Mouse (Mus musculus) heart, postnatal 10 days (tissue): ENCODE measurements around the gene Rpl21. TPM values are rescaled to one million over a fixed set of nuclear protein-coding genes. Genes with fewer than 3 reads are reported as not detected.
A peak's percentile ranks its signal among the peaks of the same experiment; 100 is the strongest.
"Not testable (repeated sequence)": the region's sequence is repeated elsewhere in the genome, so short reads cannot be mapped to it uniquely, and the experiment has no call there.

Source experiments
- DNase-seq, 2 experiments: peaks; one replicate each; pipeline ENCODE4 v3.0.0; 2021
- intact Hi-C: fragments of 180-260 bp; cut with DNase I; formaldehyde crosslinking; loops from one replicate; pipeline ENCODE4 v1.15.1; 2025
- total RNA-seq, 2 experiments: library from RNA; stranded (reverse); gene quantifications; 2 replicates each; pipeline ENCODE4 v1.2.3; 2021

Rpl21 gene
- total RNA-seq, 2 experiments from 2014 or later = 157 to 159 TPM

- DNase-seq = no peak
Measured at GRCm38 (mm10) chr5:146860222-146860998, 27.7 kb downstream of the Rpl21 start.

DNA sequence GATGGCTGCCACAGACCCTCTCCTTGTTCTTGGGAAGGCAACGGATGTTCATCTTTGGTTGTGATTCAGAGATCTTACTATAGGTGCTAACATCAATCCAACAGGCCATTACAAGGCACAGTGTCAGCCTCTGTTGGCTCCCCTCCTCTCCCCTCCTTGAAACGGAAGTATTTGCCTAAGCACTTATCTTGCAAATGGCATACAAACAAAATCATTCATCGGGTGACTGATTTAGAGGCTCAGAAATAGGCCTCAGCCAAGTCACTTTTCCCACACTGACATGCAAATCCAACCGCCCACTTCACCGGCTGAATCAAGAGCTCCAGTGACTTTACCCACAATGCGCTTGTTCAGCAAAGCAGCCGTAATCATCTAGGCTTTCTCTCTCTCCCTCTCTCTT, 28.9 kb downstream of the Rpl21 start:
- DNase-seq = no peak
- intact Hi-C loops = no loop called here

More at GRCm38 (mm10) chr5:146860222-146860998, 27.7 kb downstream of the Rpl21 start:
- intact Hi-C loops = no loop called here

DNA sequence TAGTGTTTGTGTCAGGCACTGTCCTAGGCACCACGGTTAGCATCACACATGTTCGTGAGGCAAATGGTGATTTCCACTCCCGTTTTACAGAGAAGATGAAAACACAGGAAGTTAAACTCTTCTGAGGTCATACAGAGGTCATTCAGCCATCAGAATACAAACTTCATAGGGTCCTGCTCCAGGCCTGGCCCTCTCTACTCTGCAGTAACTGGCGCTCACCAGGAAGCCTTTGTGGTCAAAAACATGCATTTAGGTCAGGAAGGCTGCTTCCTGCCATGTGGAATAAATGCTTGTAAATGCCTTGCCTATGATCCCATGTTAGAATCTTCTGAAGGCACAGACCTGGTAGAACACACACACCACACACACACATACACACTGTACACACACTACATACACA, 32.8 kb downstream of the Rpl21 start:
- no peak for DNase-seq
- intact Hi-C loops = no loop called here

DNA sequence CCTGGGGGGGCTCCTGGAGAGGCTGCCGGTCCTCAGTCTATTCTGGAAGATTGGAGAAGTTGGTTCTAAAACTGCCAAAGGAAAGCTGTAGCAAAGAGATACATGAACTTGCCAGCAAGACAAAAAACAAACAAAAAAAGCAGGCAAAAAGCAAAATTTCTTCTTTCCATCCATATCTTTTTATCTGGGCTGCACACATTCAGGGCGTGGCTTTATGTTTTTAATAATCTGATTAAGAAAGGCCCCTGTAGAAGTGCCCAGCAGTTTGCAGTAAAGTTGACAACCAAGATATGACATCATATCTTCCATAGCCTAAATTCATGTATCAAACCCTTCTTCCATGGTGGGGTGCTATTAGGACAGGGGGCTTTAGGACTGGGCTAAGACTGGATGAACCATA, 33.6 kb downstream of the Rpl21 start:
- no peak for DNase-seq
- intact Hi-C loops = no loop called here

DNA sequence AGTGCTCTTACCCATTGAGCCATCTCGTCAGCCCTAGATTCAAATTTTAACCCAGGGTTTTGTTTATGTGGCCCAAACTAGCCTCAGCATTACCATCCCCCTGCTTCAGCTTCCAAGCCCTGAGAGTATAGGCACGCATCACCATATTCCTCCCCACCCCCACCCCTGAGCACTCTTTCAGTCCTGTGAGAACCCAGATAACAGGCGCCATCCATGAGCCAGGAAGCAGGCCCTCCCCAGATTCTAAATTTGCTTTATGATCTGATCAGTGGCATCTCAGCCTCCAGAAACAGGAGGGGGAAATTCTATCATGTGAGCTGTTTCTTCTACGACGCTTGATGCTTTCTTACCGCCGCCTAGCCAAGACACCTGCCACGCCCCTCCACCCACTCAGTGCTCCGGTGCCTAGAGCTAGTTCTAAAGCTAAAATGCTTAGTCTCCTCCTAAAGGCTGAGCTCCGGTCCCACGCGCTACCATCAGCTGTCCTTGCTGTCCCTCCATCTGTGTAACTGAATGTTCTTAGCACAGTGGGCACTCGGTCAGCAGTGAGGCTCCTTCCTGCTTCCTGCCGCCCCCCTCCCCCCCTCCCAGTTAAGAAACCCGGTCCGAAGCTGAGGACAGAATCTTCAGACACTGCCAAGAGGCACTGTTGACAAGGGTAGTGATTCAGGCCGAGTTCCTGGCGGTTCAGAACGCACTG, 34.7 kb downstream of the Rpl21 start:
- intact Hi-C loops = no loop called here
- peak; percentile 60 to 61 for DNase-seq

GRCm38 (mm10) chr5:146867946-146868314, 35.2 kb downstream of the Rpl21 start:
- no peak for DNase-seq

DNA sequence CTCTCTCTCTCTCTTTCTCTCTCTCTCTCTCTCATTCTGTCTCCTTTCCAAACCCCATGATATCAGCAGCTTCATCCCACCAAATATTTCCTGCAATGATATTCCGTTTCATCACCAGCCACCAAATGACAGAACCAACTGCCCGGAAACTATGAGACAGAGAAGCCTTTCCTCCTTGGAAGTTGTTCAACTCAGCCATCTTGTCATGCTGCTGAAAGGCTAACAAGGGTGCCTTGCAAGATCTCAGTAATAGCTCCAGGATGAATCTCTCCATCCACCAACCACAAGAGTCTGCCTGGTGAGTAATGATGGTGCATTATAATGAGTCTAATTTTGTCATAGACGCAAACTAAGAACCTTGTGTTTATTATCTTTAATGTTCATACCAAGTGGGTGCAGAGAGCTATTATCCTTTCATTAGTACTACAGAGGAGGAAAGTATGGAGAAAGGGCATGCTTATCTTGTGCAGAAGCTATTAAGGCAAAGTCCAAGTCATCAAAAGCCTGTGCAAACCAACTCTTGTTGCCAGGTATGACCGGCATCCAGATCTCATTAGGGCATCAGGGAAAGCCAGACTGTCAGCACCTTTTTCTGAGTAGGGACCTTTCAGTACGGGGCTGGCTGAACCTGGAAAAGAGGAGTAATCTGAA, 40.4 kb downstream of the Rpl21 start:
- DNase-seq = no peak
- intact Hi-C loops = no loop called here

More at GRCm38 (mm10) chr5:146867946-146868314, 35.2 kb downstream of the Rpl21 start:
- intact Hi-C loops = no loop called here

GRCm38 (mm10) chr5:146876024-146876423, 43.3 kb downstream of the Rpl21 start:
- no peak for DNase-seq
- intact Hi-C loops = no loop called here

- DNase-seq, intact Hi-C loops: not testable (repeated sequence)
Measured at GRCm38 (mm10) chr5:146877882-146878281, 45.2 kb downstream of the Rpl21 start.

DNA sequence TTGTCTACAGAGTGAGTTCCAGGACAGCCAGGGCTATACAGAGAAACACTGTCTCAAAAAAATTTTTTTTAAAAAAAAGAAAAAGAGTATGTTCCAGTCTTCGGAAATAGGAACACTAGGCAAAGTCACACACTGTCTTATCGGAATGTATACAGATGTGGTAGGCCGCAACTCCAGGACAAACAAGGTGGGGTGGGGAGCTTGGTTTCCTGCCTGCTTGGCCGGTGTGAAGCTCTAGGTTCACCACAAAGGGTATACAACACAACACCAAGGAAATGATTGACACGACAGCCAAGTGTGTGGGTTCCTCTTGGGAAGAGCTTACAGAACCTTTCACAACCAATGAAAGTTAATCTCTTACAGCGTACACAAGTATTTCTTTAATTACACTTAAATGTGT, 49.6 kb downstream of the Rpl21 start:
- no peak for DNase-seq
- intact Hi-C loops = no loop called here

DNA sequence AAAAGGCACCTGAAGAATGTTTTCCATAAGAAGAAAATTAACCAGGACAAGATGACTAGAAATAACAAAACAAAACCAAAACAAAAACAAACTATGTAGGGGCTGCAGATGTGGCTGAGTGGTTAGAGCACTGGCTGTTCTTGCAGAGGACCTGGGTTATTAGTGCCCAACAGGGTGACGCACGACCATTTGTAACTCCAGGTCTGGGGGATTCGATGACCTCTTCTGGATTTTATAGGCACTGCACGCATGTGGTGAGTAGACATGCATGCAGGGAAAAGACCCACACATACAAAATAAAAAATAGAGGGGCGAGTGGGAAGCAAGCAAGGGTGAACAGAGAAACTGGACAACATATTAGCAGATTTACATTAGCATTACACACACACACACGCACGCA, 50.4 kb downstream of the Rpl21 start:
- DNase-seq = no peak
- intact Hi-C loops = no loop called here

DNA sequence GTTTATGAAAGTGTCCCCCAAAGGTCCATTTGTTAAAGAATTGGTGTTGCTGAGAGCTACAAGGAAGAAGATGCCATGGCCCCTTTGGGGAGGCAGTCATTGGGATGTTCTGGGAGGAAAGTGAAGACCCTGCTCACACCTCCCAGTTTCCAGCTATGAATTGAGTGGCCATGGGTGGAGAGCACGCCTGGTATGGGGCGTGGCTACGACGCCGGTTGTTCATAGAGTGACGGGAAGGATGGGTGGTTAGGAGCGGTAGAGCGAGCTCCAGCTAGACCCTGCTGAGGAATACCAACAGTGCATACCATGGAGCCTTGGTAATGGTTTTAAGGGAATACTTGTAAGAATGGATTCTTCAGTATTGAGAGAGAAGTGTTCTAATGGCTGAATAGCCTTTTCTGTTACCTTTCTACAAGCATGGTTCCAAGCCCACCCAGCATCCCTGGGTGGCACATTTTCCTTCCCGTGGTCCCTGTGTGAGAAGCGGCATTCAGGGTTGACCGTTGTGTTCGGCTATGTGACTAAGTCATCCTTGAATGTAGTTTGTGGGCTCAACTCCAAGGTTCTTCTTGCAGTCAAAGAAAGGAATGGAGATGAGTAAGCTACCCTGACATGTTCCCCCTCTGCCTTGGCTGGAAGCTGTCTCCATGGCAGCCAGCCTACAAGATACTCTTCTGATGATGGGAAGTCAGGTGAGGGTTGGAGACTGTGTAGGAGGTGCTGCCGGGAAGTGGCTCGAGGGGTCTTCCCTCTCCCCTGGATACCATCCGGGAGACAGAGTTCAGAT, 51.0 kb downstream of the Rpl21 start:
- no peak for DNase-seq
- intact Hi-C loops = no loop called here

Other genes with a start within 250 kb of the Rpl21 start
- gene Gpr12, start 247.7 kb upstream of the Rpl21 start, total RNA-seq = not detected
- 10 to 100 TPM; 17.4 to 20.5 TPM for gene Usp12, start 37.9 kb upstream of the Rpl21 start, total RNA-seq
- 1 to 10 TPM; 5.9 to 7.5 TPM for gene Rasl11a, start 12.2 kb downstream of the Rpl21 start, total RNA-seq
- gene Gtf3a, start 115.8 kb downstream of the Rpl21 start, total RNA-seq = 10 to 100 TPM; 23.3 to 27.7 TPM
- 10 to 100 TPM; 19.6 to 20.3 TPM for gene Mtif3, start 130.9 kb downstream of the Rpl21 start, total RNA-seq
- 10 to 100 TPM; 17.9 to 20.5 TPM for gene Lnx2, start 243.7 kb downstream of the Rpl21 start, total RNA-seq
- 10 to 100 TPM; 83.7 to 88.3 TPM for gene Polr1d, start 244.2 kb downstream of the Rpl21 start, total RNA-seq